Mouse (Mus musculus) G1E (cell line): ENCODE data around the gene Snx21. TPM values are rescaled to one million over a fixed set of nuclear protein-coding genes. Genes with fewer than 3 reads are reported as not detected.

Experiments used
- ATAC-seq: 2 replicates; pipeline ENCODE4 v1.8.0; 2016; ENCODE audit warnings: mild to moderate bottlenecking; ENCODE audit not compliant: insufficient number of reproducible peaks, poor library complexity, low FRiP score, severe bottlenecking; ENCODE audit errors: extremely low read depth
- DNase-seq: peaks from one replicate; pipeline ENCODE4 v3.0.0; 2012; ENCODE audit warnings: low spot score
- H3K27me3 ChIP-seq: 2 replicates; pipeline ENCODE4 v1.6.1; 2012; ENCODE audit warnings: mild to moderate bottlenecking, low read length, inconsistent platforms; ENCODE audit not compliant: insufficient read depth
- H3K36me3 ChIP-seq: replicated peaks from 2 replicates; pipeline ENCODE3; 2012; ENCODE audit warnings: mild to moderate bottlenecking, inconsistent platforms
- H3K4me1 ChIP-seq: 2 replicates; pipeline ENCODE4 v1.6.1; 2012; ENCODE audit warnings: low read depth, low read length, inconsistent platforms, mixed read lengths; ENCODE audit not compliant: insufficient read depth
- H3K4me3 ChIP-seq: 2 replicates; pipeline ENCODE4 v1.5.1; 2012; ENCODE audit warnings: low read depth, mild to moderate bottlenecking, inconsistent platforms, low read length, moderate library complexity, mixed read lengths
- H3K9me3 ChIP-seq: replicated peaks from 2 replicates; pipeline ENCODE4 v1.6.1; 2012; ENCODE audit warnings: inconsistent platforms
- CTCF ChIP-seq: IDR thresholded peaks from 2 replicates; pipeline ENCODE4 v1.5.1; 2012; ENCODE audit warnings: low read depth, low read length, inconsistent platforms, mixed read lengths
- GATA1 ChIP-seq: IDR thresholded peaks from 2 replicates; pipeline ENCODE4 v1.6.1; 2012; ENCODE audit warnings: borderline replicate concordance, low read length, inconsistent platforms, mixed read lengths
- GATA2 ChIP-seq: IDR thresholded peaks from 2 replicates; pipeline ENCODE4 v1.6.1; 2012; ENCODE audit warnings: low read depth, low read length, inconsistent platforms, borderline replicate concordance
- polyA plus RNA-seq: library from polyadenylated mRNA; stranded (reverse); fragments of >175 nt; gene quantifications from 2 replicates; pipeline ENCODE4 v1.2.3, GENCODE M21; 2012
- total RNA-seq, 2 experiments: library from RNA; stranded (forward) in 1 of 2; stranded (reverse) in 1 of 2; fragments of 200-1000 nt in 1 of 2; fragments of >200 nt in 1 of 2; fragmentation: Nextera tagmentation in 1 of 2; gene quantifications; 2 replicates each; pipeline ENCODE4 v1.2.3; 2014 to 2017

Gene Snx21
- total and polyA plus RNA-seq, 3 experiments: 1.3 to 4.7 (median 3.5) TPM

DNA sequence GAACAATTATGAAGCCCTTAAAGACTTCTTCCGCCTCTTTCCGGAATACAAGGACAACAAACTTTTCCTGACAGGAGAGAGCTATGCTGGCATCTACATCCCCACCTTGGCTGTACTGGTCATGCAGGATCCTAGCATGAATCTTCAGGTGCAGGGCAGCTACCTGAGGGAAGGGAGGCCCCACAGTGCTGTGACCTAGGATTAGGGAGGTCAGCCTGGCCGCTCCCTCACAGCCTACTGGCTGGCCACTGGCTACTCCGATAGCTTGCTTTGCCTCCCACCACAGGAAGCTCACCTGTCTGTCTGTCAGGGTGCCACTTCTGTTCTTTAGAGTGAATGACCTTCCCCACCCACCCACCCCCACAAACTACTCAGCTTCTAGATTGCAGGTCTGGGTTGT is 49.5 kb downstream of the Snx21 start:
- ATAC-seq (no peak), DNase-seq (no peak)
- peaks cover 7% of the 10 kb centered on the region; the same call in 1 of the 2 replicates for H3K27me3 ChIP-seq
- no peak overlapping the region; the same call in 1 of the 2 replicates for H3K4me3 ChIP-seq
- no peaks in the 10 kb centered on the region for H3K9me3 ChIP-seq
- H3K36me3 ChIP-seq: peaks cover 51% of the 10 kb centered on the region
- peaks cover 26% of the 10 kb centered on the region for H3K4me1 ChIP-seq
- TF ChIP-seq CTCF (no peak), GATA1 (no peak), GATA2 (no peak)

Other genes starting within 250 kb of the Snx21 start
Only the 20 nearest of the 29 such genes appear.
- not detected in 2 replicates for gene Wfdc16, start 147.0 kb upstream of the Snx21 start, total RNA-seq (2014; fragmentation: Nextera tagmentation)
- 0.17 TPM in 1 of 2 replicates, not detected in the other for gene Wfdc16, start 147.0 kb upstream of the Snx21 start, total RNA-seq (2017)
- not detected in 2 replicates for gene Wfdc16, start 147.0 kb upstream of the Snx21 start, polyA plus RNA-seq
- not detected in 2 replicates for gene Wfdc10, start 129.8 kb upstream of the Snx21 start, total RNA-seq (2014; fragmentation: Nextera tagmentation)
- gene Wfdc10, start 129.8 kb upstream of the Snx21 start, total RNA-seq (2017): 0.64 TPM in 1 of 2 replicates, not detected in the other
- gene Wfdc10, start 129.8 kb upstream of the Snx21 start, polyA plus RNA-seq: not detected in 2 replicates
- gene Wfdc9, start 129.2 kb upstream of the Snx21 start, total RNA-seq (2014; fragmentation: Nextera tagmentation): not detected in 2 replicates
- not detected in 2 replicates for gene Wfdc9, start 129.2 kb upstream of the Snx21 start, total RNA-seq (2017)
- not detected in 2 replicates for gene Wfdc9, start 129.2 kb upstream of the Snx21 start, polyA plus RNA-seq
- not detected in 2 replicates for gene Wfdc11, start 111.7 kb upstream of the Snx21 start, total RNA-seq (2014; fragmentation: Nextera tagmentation)
- not detected in 2 replicates for gene Wfdc11, start 111.7 kb upstream of the Snx21 start, total RNA-seq (2017)
- not detected in 2 replicates for gene Wfdc11, start 111.7 kb upstream of the Snx21 start, polyA plus RNA-seq
- not detected in 2 replicates for gene Wfdc13, start 100.7 kb upstream of the Snx21 start, total RNA-seq (2014; fragmentation: Nextera tagmentation)
- 0.11 TPM in 1 of 2 replicates, not detected in the other for gene Wfdc13, start 100.7 kb upstream of the Snx21 start, total RNA-seq (2017)
- not detected in 2 replicates for gene Wfdc13, start 100.7 kb upstream of the Snx21 start, polyA plus RNA-seq
- gene Spint4, start 87.3 kb upstream of the Snx21 start, total RNA-seq (2014; fragmentation: Nextera tagmentation): not detected in 2 replicates
- 0.16 TPM in 1 of 2 replicates, not detected in the other for gene Spint4, start 87.3 kb upstream of the Snx21 start, total RNA-seq (2017)
- not detected in 2 replicates for gene Spint4, start 87.3 kb upstream of the Snx21 start, polyA plus RNA-seq
- gene Spint5, start 70.5 kb upstream of the Snx21 start, total RNA-seq (2014; fragmentation: Nextera tagmentation): not detected in 2 replicates
- gene Spint5, start 70.5 kb upstream of the Snx21 start, total RNA-seq (2017): not detected in 2 replicates
- gene Spint5, start 70.5 kb upstream of the Snx21 start, polyA plus RNA-seq: not detected in 2 replicates
- gene Wfdc3, start 39.9 kb upstream of the Snx21 start, total RNA-seq (2014; fragmentation: Nextera tagmentation): 1.4 and 2.0 TPM in 2 replicates
- gene Wfdc3, start 39.9 kb upstream of the Snx21 start, total RNA-seq (2017): 0.98 and 1.5 TPM in 2 replicates
- gene Wfdc3, start 39.9 kb upstream of the Snx21 start, polyA plus RNA-seq: 0.03 TPM in 1 of 2 replicates, not detected in the other
- 58.1 and 86.2 TPM in 2 replicates for gene Dnttip1, start 39.8 kb upstream of the Snx21 start, total RNA-seq (2014; fragmentation: Nextera tagmentation)
- gene Dnttip1, start 39.8 kb upstream of the Snx21 start, total RNA-seq (2017): 18.0 and 23.8 TPM in 2 replicates
- 122 and 135 TPM in 2 replicates for gene Dnttip1, start 39.8 kb upstream of the Snx21 start, polyA plus RNA-seq
- 351 and 411 TPM in 2 replicates for gene Ube2c, start 15.9 kb upstream of the Snx21 start, total RNA-seq (2014; fragmentation: Nextera tagmentation)
- 127 and 135 TPM in 2 replicates for gene Ube2c, start 15.9 kb upstream of the Snx21 start, total RNA-seq (2017)
- 102 and 111 TPM in 2 replicates for gene Ube2c, start 15.9 kb upstream of the Snx21 start, polyA plus RNA-seq
- not detected in 2 replicates for gene Tnnc2, start 5.9 kb upstream of the Snx21 start, total RNA-seq (2014; fragmentation: Nextera tagmentation)
- gene Tnnc2, start 5.9 kb upstream of the Snx21 start, total RNA-seq (2017): not detected in 2 replicates
- not detected in 2 replicates for gene Tnnc2, start 5.9 kb upstream of the Snx21 start, polyA plus RNA-seq
- gene Acot8, start 19.1 kb downstream of the Snx21 start, total RNA-seq (2014; fragmentation: Nextera tagmentation): 12.9 and 16.6 TPM in 2 replicates
- gene Acot8, start 19.1 kb downstream of the Snx21 start, total RNA-seq (2017): 20.8 and 24.0 TPM in 2 replicates
- gene Acot8, start 19.1 kb downstream of the Snx21 start, polyA plus RNA-seq: 45.4 and 51.6 TPM in 2 replicates
- 7.1 and 10.2 TPM in 2 replicates for gene Zswim3, start 19.3 kb downstream of the Snx21 start, total RNA-seq (2014; fragmentation: Nextera tagmentation)
- gene Zswim3, start 19.3 kb downstream of the Snx21 start, total RNA-seq (2017): 4.2 and 5.3 TPM in 2 replicates
- gene Zswim3, start 19.3 kb downstream of the Snx21 start, polyA plus RNA-seq: 1.1 and 1.2 TPM in 2 replicates
- 19.0 and 22.2 TPM in 2 replicates for gene Zswim1, start 36.9 kb downstream of the Snx21 start, total RNA-seq (2014; fragmentation: Nextera tagmentation)
- gene Zswim1, start 36.9 kb downstream of the Snx21 start, total RNA-seq (2017): 3.8 and 4.1 TPM in 2 replicates
- gene Zswim1, start 36.9 kb downstream of the Snx21 start, polyA plus RNA-seq: 33.9 and 38.4 TPM in 2 replicates
- gene Spata25, start 42.7 kb downstream of the Snx21 start, total RNA-seq (2014; fragmentation: Nextera tagmentation): not detected in 2 replicates
- gene Spata25, start 42.7 kb downstream of the Snx21 start, total RNA-seq (2017): not detected in 2 replicates
- gene Spata25, start 42.7 kb downstream of the Snx21 start, polyA plus RNA-seq: not detected in 2 replicates
- gene Ctsa, start 47.0 kb downstream of the Snx21 start, total RNA-seq (2014; fragmentation: Nextera tagmentation): 24.7 and 40.4 TPM in 2 replicates
- gene Ctsa, start 47.0 kb downstream of the Snx21 start, total RNA-seq (2017): 58.7 and 67.0 TPM in 2 replicates
- 37.0 and 68.2 TPM in 2 replicates for gene Ctsa, start 47.0 kb downstream of the Snx21 start, polyA plus RNA-seq
- not detected in 2 replicates for gene Neurl2, start 47.6 kb downstream of the Snx21 start, total RNA-seq (2014; fragmentation: Nextera tagmentation)
- gene Neurl2, start 47.6 kb downstream of the Snx21 start, total RNA-seq (2017): 0.27 TPM in 1 of 2 replicates, not detected in the other
- gene Neurl2, start 47.6 kb downstream of the Snx21 start, polyA plus RNA-seq: 0.10 TPM in 1 of 2 replicates, not detected in the other
- not detected in 2 replicates for gene Pltp, start 71.9 kb downstream of the Snx21 start, total RNA-seq (2014; fragmentation: Nextera tagmentation)
- gene Pltp, start 71.9 kb downstream of the Snx21 start, total RNA-seq (2017): not detected in 2 replicates
- not detected in 2 replicates for gene Pltp, start 71.9 kb downstream of the Snx21 start, polyA plus RNA-seq
- 54.7 and 61.3 TPM in 2 replicates for gene Pcif1, start 93.5 kb downstream of the Snx21 start, total RNA-seq (2014; fragmentation: Nextera tagmentation)
- gene Pcif1, start 93.5 kb downstream of the Snx21 start, total RNA-seq (2017): 31.7 and 35.5 TPM in 2 replicates
- 137 TPM in 2 replicates for gene Pcif1, start 93.5 kb downstream of the Snx21 start, polyA plus RNA-seq
- 30.6 and 31.4 TPM in 2 replicates for gene Zfp335, start 125.9 kb downstream of the Snx21 start, total RNA-seq (2014; fragmentation: Nextera tagmentation)
- 8.7 and 9.8 TPM in 2 replicates for gene Zfp335, start 125.9 kb downstream of the Snx21 start, total RNA-seq (2017)
- gene Zfp335, start 125.9 kb downstream of the Snx21 start, polyA plus RNA-seq: 48.3 and 49.6 TPM in 2 replicates